Mouse (Mus musculus): ENCODE data around the gene Atp8a1.

GRCm38 (mm10) chr5:67653543-67653942 is 193.7 kb downstream of the Atp8a1 start:
- TF ChIP-seq GATA1 (IDR thresholded peaks at IDR 0.05; ENCODE audit: borderline replicate concordance, low read length) (no peak), FLI1 (IDR thresholded peaks at IDR 0.05; ENCODE audit: low read length) (no peak)

Measured in megakaryocyte, embryonic 14.5 days (primary cell).